Mouse (Mus musculus) megakaryocyte, adult 5-6 weeks (primary cell): ENCODE data around the gene Fgf8. TPM values are rescaled to one million over a fixed set of nuclear protein-coding genes. Genes with fewer than 3 reads are reported as not detected.

Experiments used
- ATAC-seq: 2 replicates; pipeline ENCODE4 v1.8.0; 2016; ENCODE audit warnings: mild to moderate bottlenecking, inconsistent platforms; ENCODE audit not compliant: poor library complexity, severe bottlenecking
- total RNA-seq, 2 experiments: library from RNA; stranded (forward) in 1 of 2; stranded (reverse) in 1 of 2; fragments of 153-499, 151-499 nt in 1 of 2; fragments of 221-1000, 200-1000 nt in 1 of 2; gene quantifications; 2 replicates each; pipeline versions ENCODE4 v1.2.3 to v1.2.4; 2015 to 2017

Gene Fgf8
- total RNA-seq, 2 experiments from 2014 or later: not detected

DNA sequence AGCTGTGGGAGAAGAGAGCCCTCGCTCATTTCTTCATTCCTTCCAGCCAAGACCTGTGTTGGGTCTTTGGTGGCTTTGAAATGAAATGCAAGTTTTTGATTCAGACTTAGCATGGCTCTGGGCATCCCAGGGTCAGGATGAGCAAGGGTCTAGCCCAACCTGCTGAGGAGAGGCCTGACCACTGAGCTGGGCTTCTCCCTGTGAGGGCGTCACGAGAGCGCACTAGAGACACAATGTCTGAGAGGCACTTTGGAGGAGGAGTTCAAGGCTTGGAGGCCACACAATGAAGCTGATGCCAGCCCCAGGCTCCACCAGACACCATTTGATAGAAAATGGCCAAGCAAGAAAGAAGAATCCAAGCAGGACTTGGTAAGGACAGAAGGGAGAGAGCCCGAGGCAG lies 8.5 kb downstream of the Fgf8 start:
- ATAC-seq: no peak

- no peak for ATAC-seq
Observed at GRCm38 (mm10) chr19:45733564-45733963, 9.2 kb downstream of the Fgf8 start.

GRCm38 (mm10) chr19:45731658-45732057 lies 11.1 kb downstream of the Fgf8 start:
- no peak for ATAC-seq

GRCm38 (mm10) chr19:45730042-45730441 lies 12.7 kb downstream of the Fgf8 start:
- ATAC-seq: no peak

GRCm38 (mm10) chr19:45727231-45727630 lies 15.5 kb downstream of the Fgf8 start:
- no peak for ATAC-seq

GRCm38 (mm10) chr19:45725677-45726277 lies 16.9 kb downstream of the Fgf8 start:
- ATAC-seq: no peak

- no peak for ATAC-seq
Observed at GRCm38 (mm10) chr19:45722188-45722587, 20.5 kb downstream of the Fgf8 start.

DNA sequence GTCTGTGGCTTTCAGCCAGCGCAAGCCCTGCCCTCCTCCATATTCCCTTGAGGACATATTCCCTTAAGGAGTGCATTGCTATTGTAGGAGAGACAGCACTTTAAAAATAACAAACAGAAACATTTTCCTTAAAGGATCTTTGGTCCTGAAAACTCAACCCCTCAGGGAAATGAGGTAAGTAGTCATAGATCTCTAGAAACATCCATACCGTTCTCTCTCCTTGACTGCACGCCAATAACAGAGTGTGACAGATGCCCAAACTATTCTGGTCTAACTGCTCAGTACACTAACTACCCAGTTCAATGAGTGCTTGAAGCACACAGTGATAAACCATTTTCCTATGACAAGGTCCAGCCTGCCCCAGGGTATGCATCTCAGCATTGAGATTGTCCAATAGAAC lies 24.4 kb downstream of the Fgf8 start:
- no peak for ATAC-seq

- ATAC-seq: no peak
Observed at GRCm38 (mm10) chr19:45717493-45718220, 25.1 kb downstream of the Fgf8 start.

GRCm38 (mm10) chr19:45708704-45709103 lies 34.0 kb downstream of the Fgf8 start:
- ATAC-seq: no peak

DNA sequence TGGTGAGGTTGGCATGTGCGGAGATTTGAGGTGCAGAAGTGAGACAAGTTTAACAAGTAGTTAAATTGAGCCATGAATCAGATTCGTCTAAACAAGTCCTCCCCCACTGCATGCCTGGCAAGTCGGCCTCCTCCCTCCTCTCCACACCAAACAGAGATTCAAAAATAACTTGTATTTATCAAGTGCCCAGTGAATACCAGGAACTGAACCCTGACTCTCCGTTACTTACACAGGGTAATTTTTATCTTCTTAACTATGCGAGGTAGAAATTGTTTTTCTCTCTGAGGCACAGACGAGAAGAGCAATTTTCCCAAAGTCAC lies 46.5 kb downstream of the Fgf8 start:
- ATAC-seq: no peak

DNA sequence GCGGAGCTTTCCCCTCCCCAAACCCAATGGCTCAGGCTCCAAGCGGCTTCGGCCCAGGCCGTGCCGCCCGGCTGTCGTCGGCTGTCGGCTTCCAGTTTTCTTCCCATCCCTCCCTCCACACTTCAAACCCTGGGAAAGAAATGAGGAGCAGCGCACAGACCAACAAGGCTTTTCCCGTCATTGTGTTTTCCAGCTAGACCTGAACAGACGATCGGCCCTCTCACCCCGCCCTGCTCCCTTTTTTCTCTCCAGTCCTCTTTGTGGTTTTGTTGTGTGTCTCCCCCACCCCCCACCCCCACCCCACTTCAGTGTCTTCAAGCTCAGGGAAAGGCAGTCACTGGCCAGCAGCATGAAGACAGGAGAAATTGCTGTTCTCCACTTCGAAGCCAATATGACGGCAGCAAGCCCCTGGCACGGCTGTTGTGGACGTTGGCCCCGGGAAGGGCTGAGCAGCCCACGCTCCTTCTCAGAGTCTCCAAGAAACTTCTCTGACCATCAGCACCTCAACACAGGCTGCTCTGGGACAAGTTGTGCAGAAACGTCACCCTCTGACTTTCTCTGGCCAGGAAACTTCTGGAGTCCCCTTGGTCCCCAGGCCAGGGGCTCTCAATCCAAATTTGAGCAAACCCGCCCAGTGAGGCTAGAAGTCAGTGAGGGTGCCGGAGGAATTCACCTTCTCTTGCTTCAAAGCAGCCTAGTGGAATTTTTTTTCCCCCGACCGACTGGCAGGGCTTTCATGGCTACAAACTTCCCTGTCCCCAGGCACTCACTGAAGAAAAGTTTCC lies 47.0 kb downstream of the Fgf8 start:
- ATAC-seq: no peak

DNA sequence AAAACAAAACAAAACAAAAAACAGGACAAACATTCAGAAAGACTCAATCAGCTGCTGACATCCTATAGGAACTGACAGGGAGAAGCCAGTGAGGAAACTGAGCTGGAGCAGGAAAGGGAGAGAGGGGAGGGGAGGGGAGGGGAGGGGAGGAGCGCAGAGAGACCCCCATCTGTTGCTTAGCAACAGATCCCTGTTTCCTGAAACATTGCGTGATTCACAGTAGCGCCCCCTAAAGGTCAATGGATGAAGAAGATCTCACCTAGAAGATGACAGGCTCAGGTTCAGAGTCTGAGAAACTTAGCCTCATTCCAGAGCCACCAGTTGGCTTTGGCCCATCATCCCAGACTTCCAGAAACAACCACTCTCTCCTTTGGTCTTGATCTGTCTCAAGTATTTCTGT lies 48.7 kb downstream of the Fgf8 start:
- ATAC-seq: no peak

DNA sequence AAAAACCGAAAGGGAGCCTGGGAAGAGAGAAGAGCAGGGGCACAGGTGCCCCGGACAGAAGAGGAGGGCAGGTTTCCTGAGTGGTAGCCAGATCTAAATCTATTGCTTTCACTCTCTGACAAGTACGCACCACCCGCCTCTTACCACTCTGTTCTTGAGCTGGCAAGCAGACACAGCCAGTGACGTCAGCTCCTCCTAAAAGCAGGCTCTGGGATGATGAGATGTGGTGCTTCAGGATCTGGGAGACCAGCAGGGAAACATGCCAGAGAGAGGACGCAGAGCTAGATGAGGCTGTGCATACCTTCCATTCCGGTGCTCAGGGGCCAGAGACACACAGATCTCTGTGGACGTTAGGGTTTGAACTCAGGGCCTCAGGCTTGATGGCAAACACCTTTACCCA lies 50.5 kb downstream of the Fgf8 start:
- no peak for ATAC-seq

- no peak for ATAC-seq
Observed at GRCm38 (mm10) chr19:45691001-45691535, 51.6 kb downstream of the Fgf8 start.

GRCm38 (mm10) chr19:45687001-45687400 lies 55.7 kb downstream of the Fgf8 start:
- ATAC-seq: no peak

Other genes with a start within 250 kb of the Fgf8 start
- 3.2 and 3.7 TPM in 2 replicates for gene Poll, start 182.4 kb downstream of the Fgf8 start, total RNA-seq (2015)
- 6.7 and 7.4 TPM in 2 replicates for gene Poll, start 182.4 kb downstream of the Fgf8 start, total RNA-seq (2017)
- gene Gm17018, start 182.3 kb downstream of the Fgf8 start, total RNA-seq (2015): 22.6 and 23.8 TPM in 2 replicates
- gene Gm17018, start 182.3 kb downstream of the Fgf8 start, total RNA-seq (2017): 13.5 and 15.3 TPM in 2 replicates
- gene Fbxw4, start 82.6 kb downstream of the Fgf8 start, total RNA-seq (2015): 40.2 and 41.0 TPM in 2 replicates
- gene Fbxw4, start 82.6 kb downstream of the Fgf8 start, total RNA-seq (2017): 58.0 and 58.1 TPM in 2 replicates
- 36.5 and 39.2 TPM in 2 replicates for gene Npm3, start 6.7 kb upstream of the Fgf8 start, total RNA-seq (2015)
- 30.4 and 38.4 TPM in 2 replicates for gene Npm3, start 6.7 kb upstream of the Fgf8 start, total RNA-seq (2017)
- 91.8 and 94.7 TPM in 2 replicates for gene Mgea5, start 40.9 kb upstream of the Fgf8 start, total RNA-seq (2015)
- 157 and 170 TPM in 2 replicates for gene Mgea5, start 40.9 kb upstream of the Fgf8 start, total RNA-seq (2017)
- gene Kcnip2, start 73.1 kb upstream of the Fgf8 start, total RNA-seq (2015): 0.09 and 0.16 TPM in 2 replicates
- not detected in 2 replicates for gene Kcnip2, start 73.1 kb upstream of the Fgf8 start, total RNA-seq (2017)